Mouse (Mus musculus) thymus, adult 2 months (tissue): ENCODE results near the gene D130043K22Rik.

ENCODE experiments used
- CTCF ChIP-seq: fragments of 200-500 bp; IDR thresholded peaks from 2 replicates; pipeline ENCODE4 v1.5.1; 2012; ENCODE audit warnings: mild to moderate bottlenecking, control low read depth, low read length, moderate library complexity, borderline replicate concordance; ENCODE audit not compliant: control insufficient read depth, poor library complexity, insufficient read depth; ENCODE audit errors: extremely low read depth
- POLR2A ChIP-seq: fragments of 200-500 bp; IDR thresholded peaks from 2 replicates; pipeline ENCODE4 v1.6.1; 2012; ENCODE audit warnings: mild to moderate bottlenecking, low read length, control low read depth, moderate library complexity; ENCODE audit not compliant: control insufficient read depth, poor library complexity, insufficient read depth; ENCODE audit errors: extremely low read depth

- no peak for TF ChIP-seq POLR2A
- TF ChIP-seq CTCF: no peak
Observed at GRCm38 (mm10) chr13:24826116-24826515, 18.8 kb upstream of the D130043K22Rik start.
